Mouse (Mus musculus) intestine, embryonic 15.5 days (tissue): Measurements from ENCODE around the gene Prkcz. TPM values are rescaled to one million over a fixed set of nuclear protein-coding genes. Genes with fewer than 3 reads are reported as not detected.

ENCODE experiments used
- ATAC-seq: fragments of 200-750 bp; cut with Nextera tagmentation; 2 replicates; pipeline ENCODE4 v1.8.0; 2017; ENCODE audit warnings: moderate TSS enrichment, moderate library complexity
- H3K27ac ChIP-seq: fragments of 300-500 bp; sonication (generic); 2 replicates; pipeline ENCODE4 v1.5.1; 2015; ENCODE audit warnings: mild to moderate bottlenecking, inconsistent platforms
- H3K27me3 ChIP-seq: fragments of 300-500 bp; sonication (generic); replicated peaks from 2 replicates; pipeline ENCODE4 v1.6.1; 2015; ENCODE audit warnings: inconsistent platforms
- H3K36me3 ChIP-seq: fragments of 300-500 bp; sonication (generic); 2 replicates; pipeline ENCODE4 v1.6.1; 2015; ENCODE audit warnings: inconsistent platforms
- H3K4me1 ChIP-seq: fragments of 300-500 bp; sonication (generic); replicated peaks from 2 replicates; pipeline ENCODE4 v1.6.1; 2015; ENCODE audit warnings: inconsistent platforms
- H3K4me2 ChIP-seq: fragments of 300-500 bp; sonication (generic); replicated peaks from 2 replicates; pipeline ENCODE4 v1.6.1; 2015; ENCODE audit warnings: mild to moderate bottlenecking, inconsistent platforms
- H3K4me3 ChIP-seq: fragments of 300-500 bp; sonication (generic); replicated peaks from 2 replicates; pipeline ENCODE4 v1.5.1; 2015; ENCODE audit warnings: inconsistent platforms
- H3K9ac ChIP-seq: fragments of 300-500 bp; sonication (generic); 2 replicates; pipeline ENCODE4 v1.6.1; 2015; ENCODE audit warnings: inconsistent platforms
- H3K9me3 ChIP-seq: fragments of 300-500 bp; sonication (generic); 2 replicates; pipeline ENCODE4 v1.6.1; 2016; ENCODE audit warnings: inconsistent platforms
- WGBS: fragments of 180-500 bp; shearing (Covaris S2); methylation state at CpG from one replicate; pipeline ENCODE4 v1.1.7; 2015; 5-methylcytosine and 5-hydroxymethylcytosine counted together
- polyA plus RNA-seq: library from polyadenylated mRNA; unstranded; fragments of >200 nt; fragmentation: Nextera tagmentation; extraction: Ambion mirVana; gene quantifications from 2 replicates; pipeline ENCODE4 v1.2.1, GENCODE M21; 2015

The Prkcz gene
- polyA plus RNA-seq, 1 experiment from 2014 or later: 24.8 TPM

DNA sequence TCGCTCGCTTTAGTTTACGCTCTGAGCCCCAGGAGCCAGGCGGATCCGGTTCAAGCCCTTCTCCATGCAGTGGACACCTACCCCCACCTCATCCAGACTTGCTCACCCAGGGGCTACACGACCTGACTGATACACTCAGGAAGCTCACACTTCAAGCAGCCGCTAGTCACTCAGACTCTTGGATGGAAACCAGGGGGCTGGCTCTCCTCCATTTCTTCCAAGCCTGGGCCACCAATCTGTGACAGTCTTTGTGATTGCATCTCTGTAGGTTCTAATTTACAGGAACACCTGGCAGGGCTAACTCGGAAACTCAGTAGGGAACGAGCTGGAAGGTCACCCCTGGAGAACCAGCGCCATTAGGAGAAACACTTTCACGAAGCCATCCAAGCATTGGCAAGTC, 73.4 kb downstream of the Prkcz start:
- no peaks in the 10 kb centered on the region for H3K27me3 ChIP-seq
- H3K36me3 ChIP-seq: no peaks in the 10 kb centered on the region
- H3K4me3 ChIP-seq: no peak overlapping the region
- no peak for ATAC-seq
- H3K9me3 ChIP-seq: no peaks in the 10 kb centered on the region
- H3K4me1 ChIP-seq: peaks cover 14% of the 10 kb centered on the region
- 81% methylated on average over 11 of the region's 11 CpGs for WGBS
- H3K4me2 ChIP-seq: no peak overlapping the region
- H3K27ac ChIP-seq: no peak overlapping the region
- no peak overlapping the region for H3K9ac ChIP-seq

DNA sequence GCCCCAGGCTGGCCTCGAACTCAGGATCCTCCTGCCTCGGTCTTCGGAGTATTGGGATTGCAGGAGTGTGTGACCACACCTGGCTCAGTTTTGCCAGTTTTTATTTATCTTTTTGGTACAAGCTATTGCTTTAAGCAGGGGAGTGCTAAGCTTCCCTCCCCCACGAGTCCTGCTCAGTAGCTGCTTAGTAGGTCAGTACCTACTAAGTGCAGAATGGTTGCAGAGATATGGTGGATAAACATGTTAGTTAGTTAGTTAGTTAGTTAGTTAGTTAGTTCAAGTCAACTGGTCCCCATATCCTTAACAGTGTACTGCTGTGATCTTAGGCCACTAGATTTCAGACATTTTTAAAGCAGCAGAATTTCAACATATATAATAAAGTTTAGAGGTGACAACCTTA, 75.1 kb downstream of the Prkcz start:
- no peak overlapping the region for H3K9ac ChIP-seq
- ATAC-seq: no peak
- no peaks in the 10 kb centered on the region for H3K9me3 ChIP-seq
- 90% methylated on average over 4 of the region's 4 CpGs for WGBS
- no peaks in the 10 kb centered on the region for H3K36me3 ChIP-seq
- no peaks in the 10 kb centered on the region for H3K27me3 ChIP-seq
- H3K4me1 ChIP-seq: peaks cover 26% of the 10 kb centered on the region
- H3K27ac ChIP-seq: no peak overlapping the region
- no peak overlapping the region for H3K4me2 ChIP-seq
- no peak overlapping the region for H3K4me3 ChIP-seq

DNA sequence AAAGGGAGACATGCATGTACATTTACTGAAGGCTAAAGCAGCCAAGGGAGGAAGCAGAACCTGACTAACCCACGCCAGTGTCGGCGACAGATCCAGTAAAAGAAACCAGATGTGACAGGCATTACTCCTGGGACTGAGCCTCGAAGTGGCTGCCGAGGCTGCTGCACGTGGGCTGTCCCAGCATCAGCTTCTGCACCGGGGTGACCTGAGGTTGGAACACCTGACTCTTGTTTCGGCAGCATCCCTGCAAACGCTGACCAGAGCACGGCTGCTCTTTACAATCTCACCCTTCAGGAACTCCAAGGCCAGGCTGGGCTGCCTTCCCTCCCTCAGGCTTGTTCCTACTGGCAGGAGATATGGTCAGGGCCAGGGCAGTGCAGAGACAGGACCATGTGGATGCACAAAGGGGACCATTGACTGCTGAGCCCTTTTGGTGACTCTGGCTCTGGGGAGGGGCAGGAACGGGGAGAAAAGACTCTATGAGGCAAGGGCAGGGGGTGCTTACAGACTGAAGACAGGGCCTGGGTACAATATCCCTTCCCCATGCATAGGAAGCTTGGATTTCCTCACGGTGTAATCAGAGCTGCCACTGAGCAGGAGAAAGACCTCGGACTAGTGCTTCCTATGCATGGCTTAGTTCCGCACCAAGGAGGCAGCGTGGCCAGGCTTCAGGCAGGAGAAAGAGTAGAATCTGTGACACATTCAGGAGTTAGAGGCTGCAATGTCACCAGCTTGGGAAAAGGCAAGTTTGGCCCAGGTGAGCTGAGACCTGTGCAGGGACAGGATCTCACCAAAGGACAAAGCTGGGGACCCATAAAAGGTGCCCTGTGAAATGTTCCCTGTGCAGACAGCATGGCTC, 76.4 kb downstream of the Prkcz start:
- ATAC-seq: no peak
- Histone ChIP-seq H3K9me3 (no peaks in the 10 kb centered on the region), H3K4me2 (no peak overlapping the region), H3K4me1 (peaks cover 33% of the 10 kb centered on the region), H3K9ac (no peak overlapping the region), H3K36me3 (no peaks in the 10 kb centered on the region), H3K27ac (no peak overlapping the region), H3K27me3 (no peaks in the 10 kb centered on the region), H3K4me3 (no peak overlapping the region)
- WGBS: 55% methylated on average over 15 of the region's 15 CpGs

GRCm38 (mm10) chr4:155283585-155283984, 77.6 kb downstream of the Prkcz start:
- Histone ChIP-seq H3K4me1 (peaks cover 33% of the 10 kb centered on the region), H3K9ac (no peak overlapping the region), H3K9me3 (no peaks in the 10 kb centered on the region), H3K4me2 (peak overlapping the region; percentile 46), H3K27me3 (no peaks in the 10 kb centered on the region), H3K36me3 (no peaks in the 10 kb centered on the region), H3K4me3 (0 out of 2 replicates have a peak overlapping the region, but pooled peaks have one; percentile 11), H3K27ac (peak overlapping the region; percentile 84)
- ATAC-seq: no peak
- 59% methylated on average over 9 of the region's 9 CpGs for WGBS

GRCm38 (mm10) chr4:155283001-155283503, 78.1 kb downstream of the Prkcz start:
- H3K27ac ChIP-seq: peak overlapping the region; percentile 84
- peaks cover 33% of the 10 kb centered on the region for H3K4me1 ChIP-seq
- 26% methylated on average over 11 of the region's 11 CpGs for WGBS
- no peaks in the 10 kb centered on the region for H3K9me3 ChIP-seq
- H3K4me3 ChIP-seq: peak overlapping the region; percentile 11; the same call in 1 of the 2 replicates
- no peaks in the 10 kb centered on the region for H3K36me3 ChIP-seq
- ATAC-seq: peak; percentile 68
- H3K4me2 ChIP-seq: peak overlapping the region; percentile 46
- H3K9ac ChIP-seq: no peak overlapping the region
- H3K27me3 ChIP-seq: no peaks in the 10 kb centered on the region

DNA sequence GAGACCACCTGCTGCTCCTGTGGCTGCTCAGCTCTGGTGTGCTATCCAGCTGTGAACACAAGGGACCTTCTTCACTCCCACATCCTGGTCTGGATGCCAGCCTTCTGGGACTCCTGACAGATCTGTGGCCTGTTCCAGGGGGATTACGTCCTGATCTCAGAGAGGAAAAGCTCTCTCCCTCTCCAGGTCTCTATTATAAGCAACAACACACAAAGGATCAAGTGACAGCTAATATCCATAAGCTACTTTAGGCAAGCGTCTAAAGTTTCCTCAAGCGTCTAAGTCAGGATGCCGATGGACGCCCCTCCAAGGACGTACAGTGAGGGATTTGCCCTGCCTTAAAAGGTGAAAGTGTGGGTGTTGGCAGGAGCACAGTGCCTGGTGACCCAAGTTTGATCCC, 78.9 kb downstream of the Prkcz start:
- Histone ChIP-seq H3K4me2 (no peak overlapping the region), H3K9me3 (no peaks in the 10 kb centered on the region), H3K27ac (peak overlapping the region; percentile 84), H3K4me1 (peaks cover 31% of the 10 kb centered on the region), H3K4me3 (no peak overlapping the region), H3K27me3 (no peaks in the 10 kb centered on the region), H3K36me3 (no peaks in the 10 kb centered on the region), H3K9ac (no peak overlapping the region)
- no peak for ATAC-seq
- 48% methylated on average over 6 of the region's 6 CpGs for WGBS

- no peak overlapping the region for H3K27ac ChIP-seq
- H3K4me3 ChIP-seq: no peak overlapping the region
- no peak for ATAC-seq
- H3K36me3 ChIP-seq: no peaks in the 10 kb centered on the region
- peaks cover 31% of the 10 kb centered on the region for H3K4me1 ChIP-seq
- H3K9ac ChIP-seq: no peak overlapping the region
- no peaks in the 10 kb centered on the region for H3K9me3 ChIP-seq
- no peaks in the 10 kb centered on the region for H3K27me3 ChIP-seq
- 89% methylated on average over 8 of the region's 8 CpGs for WGBS
- H3K4me2 ChIP-seq: no peak overlapping the region
These were observed 79.5 kb downstream of the Prkcz start for GRCm38 (mm10) chr4:155281652-155282051.

- H3K4me2 ChIP-seq: no peak overlapping the region
- H3K36me3 ChIP-seq: no peaks in the 10 kb centered on the region
- H3K9me3 ChIP-seq: no peaks in the 10 kb centered on the region
- H3K27ac ChIP-seq: no peak overlapping the region
- no peak overlapping the region for H3K9ac ChIP-seq
- WGBS: 79% methylated on average over 2 of the region's 2 CpGs
- ATAC-seq: no peak
- H3K4me1 ChIP-seq: peaks cover 31% of the 10 kb centered on the region
- no peak overlapping the region for H3K4me3 ChIP-seq
- H3K27me3 ChIP-seq: no peaks in the 10 kb centered on the region
These were observed 79.9 kb downstream of the Prkcz start for GRCm38 (mm10) chr4:155281227-155281626.

- Histone ChIP-seq H3K27ac (no peak overlapping the region), H3K9me3 (no peaks in the 10 kb centered on the region), H3K36me3 (no peaks in the 10 kb centered on the region), H3K4me3 (no peak overlapping the region), H3K9ac (no peak overlapping the region), H3K27me3 (no peaks in the 10 kb centered on the region), H3K4me2 (no peak overlapping the region), H3K4me1 (peaks cover 31% of the 10 kb centered on the region)
- ATAC-seq: peak; percentile 34
- 74% methylated on average over 1 of the region's 1 CpGs for WGBS
These were observed 80.4 kb downstream of the Prkcz start for GRCm38 (mm10) chr4:155280768-155281121.

DNA sequence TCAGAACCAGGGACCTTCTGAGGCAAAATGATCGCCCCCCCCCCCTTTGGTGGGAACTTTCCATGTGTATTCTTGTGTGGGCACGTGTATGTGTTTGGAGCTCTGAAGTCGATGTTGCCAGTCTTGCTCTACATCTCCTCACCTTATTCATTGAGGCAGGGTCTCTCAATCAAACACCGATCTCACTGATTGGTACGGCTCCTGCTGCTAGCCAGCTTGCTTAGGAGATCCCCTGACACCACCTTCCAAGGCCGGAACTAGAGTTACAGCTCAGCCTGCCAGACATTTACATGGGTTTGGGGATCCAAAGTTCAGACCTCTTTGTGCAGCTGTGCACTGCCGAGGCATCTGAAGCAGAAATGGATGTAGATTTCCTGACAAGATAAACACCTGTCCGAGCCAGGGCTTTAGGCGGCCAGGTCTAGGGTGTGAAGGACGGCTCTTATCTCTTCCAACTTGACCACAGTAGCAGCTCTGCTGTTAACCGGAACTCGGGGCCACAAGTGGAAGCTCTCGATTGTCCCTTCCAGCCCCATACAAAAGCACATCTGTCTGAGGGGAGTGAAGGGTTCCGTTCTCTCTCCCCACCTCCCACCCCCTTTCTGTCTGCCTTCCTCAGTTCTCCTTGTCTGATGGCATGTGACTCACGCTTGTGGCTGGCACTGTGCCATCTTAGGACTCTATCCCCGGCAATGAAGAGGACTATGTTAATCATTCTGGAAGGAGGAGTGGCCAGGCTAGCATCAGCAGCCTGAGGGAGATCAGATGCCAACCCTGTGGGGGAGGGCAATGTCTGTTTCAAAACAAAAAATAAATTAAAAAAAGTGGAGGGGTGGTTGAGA, 81.0 kb downstream of the Prkcz start:
- Histone ChIP-seq H3K4me3 (no peak overlapping the region), H3K36me3 (no peaks in the 10 kb centered on the region), H3K9ac (no peak overlapping the region), H3K27me3 (no peaks in the 10 kb centered on the region), H3K27ac (no peak overlapping the region), H3K4me2 (no peak overlapping the region), H3K4me1 (peaks cover 31% of the 10 kb centered on the region), H3K9me3 (no peaks in the 10 kb centered on the region)
- ATAC-seq: peak; percentile 72
- WGBS: 53% methylated on average over 16 of the region's 16 CpGs

DNA sequence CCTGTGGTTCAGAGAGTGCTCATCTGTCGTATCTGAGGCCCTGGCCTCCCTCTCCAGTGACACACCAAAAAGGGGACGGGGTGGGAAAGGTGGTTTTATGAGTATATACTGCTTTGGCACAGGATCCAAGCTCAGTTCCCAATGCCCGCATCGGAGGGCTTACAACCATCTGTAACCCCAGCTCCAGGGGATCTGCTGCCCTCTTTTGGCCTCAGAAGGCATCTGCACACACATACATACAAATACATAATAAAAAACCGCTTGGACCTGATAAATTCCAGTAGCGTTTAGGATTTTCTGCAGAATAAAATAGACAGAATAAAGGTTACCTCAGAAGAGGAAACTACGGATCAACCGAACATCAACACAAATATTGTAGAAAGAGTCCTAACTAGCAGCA, 82.1 kb downstream of the Prkcz start:
- no peak overlapping the region for H3K4me3 ChIP-seq
- H3K36me3 ChIP-seq: no peaks in the 10 kb centered on the region
- H3K27me3 ChIP-seq: no peaks in the 10 kb centered on the region
- H3K9me3 ChIP-seq: no peaks in the 10 kb centered on the region
- H3K4me1 ChIP-seq: peaks cover 28% of the 10 kb centered on the region
- H3K27ac ChIP-seq: no peak overlapping the region
- 84% methylated on average over 8 of the region's 8 CpGs for WGBS
- H3K9ac ChIP-seq: no peak overlapping the region
- ATAC-seq: no peak
- no peak overlapping the region for H3K4me2 ChIP-seq

- H3K9ac ChIP-seq: no peak overlapping the region
- no peak overlapping the region for H3K4me2 ChIP-seq
- ATAC-seq: no peak
- H3K9me3 ChIP-seq: no peaks in the 10 kb centered on the region
- no peak overlapping the region for H3K4me3 ChIP-seq
- H3K27me3 ChIP-seq: no peaks in the 10 kb centered on the region
- WGBS: 83% methylated on average over 6 of the region's 6 CpGs
- peaks cover 21% of the 10 kb centered on the region for H3K4me1 ChIP-seq
- no peak overlapping the region for H3K27ac ChIP-seq
- H3K36me3 ChIP-seq: no peaks in the 10 kb centered on the region
These were observed 83.2 kb downstream of the Prkcz start for GRCm38 (mm10) chr4:155277963-155278362.
